Mouse (Mus musculus): Measurements from ENCODE around the gene Mvp. TPM values are rescaled to one million over a fixed set of nuclear protein-coding genes. Genes with fewer than 3 reads are reported as not detected.

The Mvp gene
- total and polyA plus RNA-seq, 3 experiments: 19.8 to 20.6 TPM; not detected in 1

DNA sequence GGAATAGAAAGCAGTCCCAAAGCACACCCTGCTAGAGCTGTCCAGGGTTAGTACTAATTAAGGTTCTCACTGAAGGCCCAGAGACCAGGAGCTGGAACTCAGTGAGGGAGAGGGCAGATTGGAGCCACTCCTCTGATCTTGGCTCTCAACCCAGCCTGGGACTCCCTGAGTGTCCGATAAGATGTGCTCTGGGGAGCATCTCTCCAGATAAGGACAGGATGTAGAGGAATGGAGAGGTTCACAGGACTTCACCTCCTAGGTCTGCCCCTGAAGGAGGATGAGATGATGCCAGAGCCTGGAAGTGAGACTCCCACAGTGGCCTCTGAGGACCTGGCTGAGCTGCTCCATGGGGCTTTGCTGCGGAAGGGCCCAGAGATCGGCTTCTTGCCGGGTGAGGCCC, 62.7 kb downstream of the Mvp start:
- H3K4me3 ChIP-seq (ENCODE audit: control insufficient read depth in 1 of 2, insufficient read depth in 1 of 2, low read depth in 2 of 2, low read length in 2 of 2): no peak overlapping the region
- H3K27ac ChIP-seq (ENCODE audit: control insufficient read depth, low read depth, low read length): no peak overlapping the region
- H3K79me2 ChIP-seq (ENCODE audit: control insufficient read depth, insufficient read depth, low read length, poor library complexity): no peaks in the 10 kb centered on the region
- peaks cover 0 to 9% of the 10 kb centered on the region in 2 experiments; a peak in 2 of 4 replicates for H3K4me1 ChIP-seq (ENCODE audit: control insufficient read depth in 1 of 2, insufficient read depth in 2 of 2, low read length in 2 of 2)
- no peaks in the 10 kb centered on the region for H3K27me3 ChIP-seq (ENCODE audit: control insufficient read depth in 1 of 2, insufficient read depth in 2 of 2, low read length in 2 of 2)
- H3K36me3 ChIP-seq (ENCODE audit: control insufficient read depth in 1 of 2, insufficient read depth in 2 of 2, low read length in 2 of 2): no peaks in the 10 kb centered on the region
- no peaks in the 10 kb centered on the region for H3K9me3 ChIP-seq (replicated peaks; ENCODE audit: insufficient read depth, low read length)
- no peak for DNase-seq (ENCODE audit: low read depth, low spot score)
- TF ChIP-seq USF2 (IDR thresholded peaks at IDR 0.05; ENCODE audit: borderline replicate concordance in 1 of 2, insufficient read depth in 1 of 2, low read depth in 1 of 2, low read length in 2 of 2) (no peak), TCF12 (IDR thresholded peaks at IDR 0.05; ENCODE audit: low read depth, low read length) (no peak), MYC (IDR thresholded peaks at IDR 0.05; ENCODE audit: low read depth, low read length) (no peak), MAZ (IDR thresholded peaks at IDR 0.05; ENCODE audit: low read depth, low read length) (no peak), GABPA (IDR thresholded peaks at IDR 0.05; ENCODE audit: low read depth, low read length) (no peak), NELFE (IDR thresholded peaks at IDR 0.05; ENCODE audit: low read depth, low read length) (no peak), RAD21 (IDR thresholded peaks at IDR 0.05; ENCODE audit: low read depth, low read length) (no peak)
- no peak overlapping the region for H3K9ac ChIP-seq (ENCODE audit: control insufficient read depth, low read depth, low read length, poor library complexity, severe bottlenecking)

- Histone ChIP-seq H3K79me2 (ENCODE audit: control insufficient read depth, insufficient read depth, low read length, poor library complexity) (no peaks in the 10 kb centered on the region), H3K4me3 (ENCODE audit: control insufficient read depth in 1 of 2, insufficient read depth in 1 of 2, low read depth in 2 of 2, low read length in 2 of 2) (no peak overlapping the region), H3K9ac (ENCODE audit: control insufficient read depth, low read depth, low read length, poor library complexity, severe bottlenecking) (no peak overlapping the region), H3K9me3 (replicated peaks; ENCODE audit: insufficient read depth, low read length) (no peaks in the 10 kb centered on the region), H3K27ac (ENCODE audit: control insufficient read depth, low read depth, low read length) (no peak overlapping the region), H3K36me3 (ENCODE audit: control insufficient read depth in 1 of 2, insufficient read depth in 2 of 2, low read length in 2 of 2) (no peaks in the 10 kb centered on the region), H3K27me3 (ENCODE audit: control insufficient read depth in 1 of 2, insufficient read depth in 2 of 2, low read length in 2 of 2) (no peaks in the 10 kb centered on the region), H3K4me1 (ENCODE audit: control insufficient read depth in 1 of 2, insufficient read depth in 2 of 2, low read length in 2 of 2) (peaks cover 0 to 9% of the 10 kb centered on the region in 2 experiments; a peak in 2 of 4 replicates)
- DNase-seq (ENCODE audit: low read depth, low spot score): no peak
- TF ChIP-seq RAD21 (IDR thresholded peaks at IDR 0.05; ENCODE audit: low read depth, low read length) (no peak), SMC3 (IDR thresholded peaks at IDR 0.05; ENCODE audit: low read depth, low read length) (no peak), CHD2 (IDR thresholded peaks at IDR 0.05; ENCODE audit: low read length) (no peak), USF1 (IDR thresholded peaks at IDR 0.05; ENCODE audit: low read depth, low read length) (no peak), MAZ (IDR thresholded peaks at IDR 0.05; ENCODE audit: low read depth, low read length) (no peak), ZC3H11A (IDR thresholded peaks at IDR 0.05; ENCODE audit: low read depth, low read length) (no peak), CTCF (IDR thresholded peaks at IDR 0.05 in 2 of 3, conservative IDR thresholded peaks at IDR 0.05 in 1 of 3; ENCODE audit: control insufficient read depth in 1 of 3, insufficient read depth in 1 of 3, low read depth in 2 of 3, low read length in 3 of 3, poor library complexity in 1 of 3, severe bottlenecking in 1 of 3) (no peak), ETS1 (IDR thresholded peaks at IDR 0.05; ENCODE audit: low read depth, low read length) (no peak), USF2 (IDR thresholded peaks at IDR 0.05; ENCODE audit: borderline replicate concordance in 1 of 2, insufficient read depth in 1 of 2, low read depth in 1 of 2, low read length in 2 of 2) (no peak), MAX (IDR thresholded peaks at IDR 0.05; ENCODE audit: low read length) (no peak), MYB (IDR thresholded peaks at IDR 0.05; ENCODE audit: low read depth, low read length) (no peak), JUND (IDR thresholded peaks at IDR 0.05; ENCODE audit: low read depth, low read length) (no peak), BHLHE40 (IDR thresholded peaks at IDR 0.05; ENCODE audit: borderline replicate concordance, low read depth, low read length) (no peak), EP300 (IDR thresholded peaks at IDR 0.05; ENCODE audit: low read depth in 1 of 2, low read length in 2 of 2) (no peak), HCFC1 (IDR thresholded peaks at IDR 0.05; ENCODE audit: low read depth, low read length) (no peak), E2F4 (IDR thresholded peaks at IDR 0.05; ENCODE audit: borderline replicate concordance, low read depth, low read length) (no peak), SIN3A (IDR thresholded peaks at IDR 0.05; ENCODE audit: low read length) (no peak), CHD1 (IDR thresholded peaks at IDR 0.05; ENCODE audit: low read depth, low read length) (no peak), TBP (IDR thresholded peaks at IDR 0.05; ENCODE audit: low read depth, low read length) (no peak)
Observed at GRCm38 (mm10) chr7:126950647-126951615, 63.5 kb downstream of the Mvp start.
